Mouse (Mus musculus): ENCODE results near the gene Bsph1. TPM values are rescaled to one million over a fixed set of nuclear protein-coding genes. Genes with fewer than 3 reads are reported as not detected.

Bsph1 gene
- total RNA-seq (2021), result not detected

DNA sequence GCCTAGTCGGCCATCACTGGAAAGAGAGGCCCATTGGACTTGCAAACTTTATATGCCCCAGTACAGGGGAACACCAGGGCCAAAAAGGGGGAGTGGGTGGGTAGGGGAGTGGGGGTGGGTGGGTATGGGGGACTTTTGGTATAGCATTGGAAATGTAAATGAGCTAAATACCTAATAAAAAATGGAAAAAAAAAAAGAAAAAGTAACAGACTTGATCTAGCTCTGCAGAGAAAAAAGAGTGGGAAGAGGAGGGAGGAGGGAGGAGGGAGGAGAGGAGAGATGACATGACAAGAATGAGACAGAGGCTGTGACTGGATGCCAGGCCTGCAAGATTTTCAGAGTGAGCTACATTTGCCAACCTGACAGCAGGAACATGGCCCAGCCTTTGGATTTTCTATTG lies at the start of gene Bsph1:
TSS of gene Bsph1 (plus strand) at position 301 of the 400 bp plus-strand sequence.
- peak in 1 of 2 experiments; percentile 16 for DNase-seq (ENCODE audit: low spot score in 2 of 2)
- intact Hi-C loops (cut with DNase I), result loop anchor here (10.0 kb wide), 1 partner anchor 56 kb away; the partner anchor contains the start of gene Cabp5

DNA sequence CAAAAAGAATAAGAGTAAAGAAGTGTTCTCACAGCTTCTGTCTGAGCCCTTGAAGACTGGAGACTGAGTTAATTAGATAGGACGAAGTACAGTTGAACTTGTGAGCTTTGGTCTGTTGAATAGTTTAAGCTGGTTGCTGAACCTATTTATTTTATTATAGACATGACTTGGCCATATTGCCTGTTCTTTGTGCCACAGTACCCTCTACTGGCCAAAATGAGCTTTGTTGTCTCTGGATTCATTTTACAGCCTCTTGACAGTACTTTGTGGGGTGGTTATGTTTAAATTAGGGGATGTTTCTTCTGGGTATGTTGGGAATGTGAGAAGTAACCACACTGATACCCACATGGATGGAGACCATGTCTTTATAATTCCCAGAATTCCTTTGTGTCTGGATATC lies 60.9 kb downstream of the Bsph1 start:
- peak; percentile 6 to 56 for DNase-seq (ENCODE audit: low spot score in 2 of 2)
- intact Hi-C loops (cut with DNase I), result loop anchor here (2.0 kb wide), 2 partner anchors 223 to 439 kb away; no protein-coding TSS in a partner anchor

Other genes with a start within 250 kb of the Bsph1 start
- gene Vmn1r89, start 237.8 kb upstream of the Bsph1 start, total RNA-seq (2021), result not detected
- gene Lig1, start 173.6 kb upstream of the Bsph1 start, total RNA-seq (2021), result 1 to 10 TPM; 7.6 to 7.9 TPM
- gene Zswim9, start 172.1 kb upstream of the Bsph1 start, total RNA-seq (2021), result 10 to 100 TPM; 14.0 to 15.5 TPM
- under 1 TPM; 0.16 to 0.37 TPM for gene Pla2g4c, start 126.2 kb upstream of the Bsph1 start, total RNA-seq (2021)
- gene Cabp5, start 52.7 kb upstream of the Bsph1 start, total RNA-seq (2021), result under 1 TPM; 0.30 to 0.32 TPM
- not detected for gene Bsph2, start 120.2 kb downstream of the Bsph1 start, total RNA-seq (2021)
- gene Sult2a5, start 173.1 kb downstream of the Bsph1 start, total RNA-seq (2021), result not detected